Mouse (Mus musculus): ENCODE results near the gene Nav2. TPM values are rescaled to one million over a fixed set of nuclear protein-coding genes. Genes with fewer than 3 reads are reported as not detected.

Nav2 gene
- total RNA-seq, 1 experiment from 2014 or later = 2.0 TPM

DNA sequence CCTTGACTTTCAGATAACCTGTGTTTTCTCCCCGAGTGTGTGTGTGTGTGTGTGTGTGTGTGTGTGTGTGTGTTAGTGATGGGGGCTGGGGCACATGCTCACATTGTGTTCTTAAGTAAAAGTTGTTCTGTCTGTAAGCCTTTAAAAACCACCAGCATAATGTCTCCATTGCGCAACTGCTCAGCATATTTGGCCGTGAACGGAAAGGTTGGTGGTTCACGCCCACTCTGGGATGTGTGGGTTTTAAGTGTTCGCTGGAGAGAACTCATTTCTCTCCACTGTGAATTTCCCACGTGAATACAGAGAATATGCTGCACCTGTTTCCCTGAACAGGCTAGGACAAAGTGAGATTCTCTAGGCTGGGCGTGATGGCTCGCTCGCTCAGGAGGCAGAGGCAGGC, 542.7 kb downstream of the Nav2 start:
- no peak for ATAC-seq (replicated peaks; ENCODE audit: insufficient number of reproducible peaks, low FRiP score, low TSS enrichment, poor library complexity, severe bottlenecking)

DNA sequence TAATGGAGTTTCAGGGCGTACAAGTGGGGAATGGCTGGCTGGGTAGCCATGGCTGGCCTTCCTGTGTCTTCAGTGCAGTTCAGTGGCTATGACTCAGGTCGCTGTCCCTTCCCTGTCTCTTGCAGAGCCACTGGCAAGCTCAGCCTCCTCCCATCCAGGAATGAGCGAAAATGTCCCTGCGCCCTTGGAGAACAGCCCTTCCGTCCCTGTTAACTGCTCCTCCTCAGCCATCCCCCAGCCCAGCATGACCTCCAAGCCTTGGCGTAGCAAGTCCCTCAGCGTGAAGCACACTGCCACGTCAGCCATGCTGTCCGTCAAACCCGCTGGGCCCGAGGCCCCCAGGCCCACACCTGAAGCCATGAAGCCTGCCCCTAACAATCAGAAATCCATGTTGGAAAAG, 543.8 kb downstream of the Nav2 start:
- no peak for ATAC-seq (replicated peaks; ENCODE audit: insufficient number of reproducible peaks, low FRiP score, low TSS enrichment, poor library complexity, severe bottlenecking)

DNA sequence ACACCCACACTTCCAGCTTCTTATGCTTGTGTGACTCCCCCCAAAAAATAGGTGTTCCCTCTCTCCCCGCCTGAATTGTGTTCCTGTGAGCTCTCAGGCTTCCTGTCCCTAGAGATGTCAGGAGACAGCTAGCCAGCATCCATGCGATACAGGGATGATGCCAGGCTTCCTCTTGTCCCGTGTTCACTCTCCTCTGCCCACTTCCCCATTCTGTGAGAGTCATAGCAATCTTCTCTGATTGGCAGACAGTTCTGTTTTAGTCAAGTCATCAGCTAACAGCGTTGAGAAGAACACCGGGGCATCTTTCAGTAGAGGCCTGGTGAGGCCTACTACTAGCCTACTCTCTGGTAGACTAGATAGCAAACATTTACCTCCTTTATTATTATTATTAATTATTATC, 546.1 kb downstream of the Nav2 start:
- peak; percentile 80 for ATAC-seq (replicated peaks; ENCODE audit: insufficient number of reproducible peaks, low FRiP score, low TSS enrichment, poor library complexity, severe bottlenecking)

DNA sequence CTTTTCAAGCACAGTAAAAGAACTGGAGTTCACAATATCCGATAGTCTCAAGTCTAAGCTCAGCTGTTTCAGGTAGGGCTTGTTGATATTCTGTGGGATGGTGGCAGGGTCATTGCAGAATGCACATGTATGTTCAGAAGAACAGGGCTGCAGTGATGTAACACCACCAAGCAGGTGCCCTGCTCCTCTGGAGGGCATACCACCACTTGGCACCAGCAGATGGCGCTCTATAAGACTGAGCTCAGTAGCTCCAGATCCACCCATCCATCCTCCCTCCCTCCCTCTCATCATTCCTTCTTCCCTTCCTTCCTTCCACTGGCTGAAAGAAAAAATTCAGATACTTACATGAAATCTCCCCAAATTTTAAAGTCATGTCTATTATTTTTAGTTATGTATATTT, 547.6 kb downstream of the Nav2 start:
- ATAC-seq (replicated peaks; ENCODE audit: insufficient number of reproducible peaks, low FRiP score, low TSS enrichment, poor library complexity, severe bottlenecking) = peak; percentile 60

GRCm38 (mm10) chr7:49457398-49457797, 548.9 kb downstream of the Nav2 start:
- ATAC-seq (replicated peaks; ENCODE audit: insufficient number of reproducible peaks, low FRiP score, low TSS enrichment, poor library complexity, severe bottlenecking) = no peak

DNA sequence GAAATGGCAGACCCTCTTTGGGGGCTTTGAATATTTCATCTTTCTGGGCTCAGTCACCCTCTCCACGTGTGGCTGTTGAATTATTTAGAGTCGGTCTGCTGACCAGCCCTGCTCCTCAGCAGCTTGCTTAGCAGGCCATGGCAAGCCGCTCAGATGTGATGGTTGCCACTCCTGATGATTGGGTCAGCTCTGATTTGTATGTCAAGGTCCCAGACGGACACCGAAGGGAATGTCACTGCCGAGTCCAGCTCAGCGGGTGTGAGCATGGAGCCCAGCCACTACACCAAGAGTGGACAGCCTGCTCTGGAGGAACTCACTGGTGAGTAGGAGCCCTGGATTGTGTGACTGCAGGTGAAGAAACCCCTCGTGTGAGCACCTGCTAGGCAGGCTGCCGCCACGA, 549.4 kb downstream of the Nav2 start:
- ATAC-seq (replicated peaks; ENCODE audit: insufficient number of reproducible peaks, low FRiP score, low TSS enrichment, poor library complexity, severe bottlenecking) = no peak

- peak; percentile 79 for ATAC-seq (replicated peaks; ENCODE audit: insufficient number of reproducible peaks, low FRiP score, low TSS enrichment, poor library complexity, severe bottlenecking)
Observed at GRCm38 (mm10) chr7:49462328-49462811, 553.9 kb downstream of the Nav2 start.

- peak; percentile 86 for ATAC-seq (replicated peaks; ENCODE audit: insufficient number of reproducible peaks, low FRiP score, low TSS enrichment, poor library complexity, severe bottlenecking)
Observed at GRCm38 (mm10) chr7:49467861-49468260, 559.3 kb downstream of the Nav2 start.

DNA sequence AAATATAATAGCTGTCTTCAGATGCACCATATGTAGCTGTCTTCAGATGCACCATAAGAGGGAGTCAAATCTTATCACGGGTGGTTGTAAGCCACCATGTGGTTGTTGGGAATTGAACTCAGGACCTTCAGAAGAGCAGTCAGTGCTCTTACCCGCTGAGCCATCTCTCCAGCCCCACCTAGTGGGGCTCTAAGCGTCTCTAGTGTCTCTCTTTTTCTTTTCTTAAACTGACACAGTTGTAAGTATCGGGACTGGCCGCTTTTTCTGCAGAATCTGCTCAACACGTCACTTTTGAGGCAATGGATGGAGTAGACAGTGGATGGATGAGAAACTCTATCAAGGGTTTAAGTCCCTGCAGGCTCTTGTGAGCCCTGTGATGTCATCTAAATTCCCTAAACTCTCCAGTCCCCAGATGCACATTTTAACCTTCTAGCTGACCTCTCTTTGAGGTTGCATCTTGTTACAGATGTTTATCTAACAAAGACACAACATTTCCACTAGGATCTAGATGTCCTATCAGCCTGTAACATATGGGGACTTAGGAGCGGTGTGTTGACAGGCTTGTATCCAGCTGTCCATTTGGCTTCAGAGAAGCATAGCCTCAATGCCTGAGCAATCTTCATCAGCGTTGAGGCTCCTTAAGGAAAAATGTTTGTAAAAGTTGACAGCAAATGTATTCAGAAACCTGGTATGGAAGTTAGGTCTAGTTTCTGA, 560.1 kb downstream of the Nav2 start:
- no peak for ATAC-seq (replicated peaks; ENCODE audit: insufficient number of reproducible peaks, low FRiP score, low TSS enrichment, poor library complexity, severe bottlenecking)

DNA sequence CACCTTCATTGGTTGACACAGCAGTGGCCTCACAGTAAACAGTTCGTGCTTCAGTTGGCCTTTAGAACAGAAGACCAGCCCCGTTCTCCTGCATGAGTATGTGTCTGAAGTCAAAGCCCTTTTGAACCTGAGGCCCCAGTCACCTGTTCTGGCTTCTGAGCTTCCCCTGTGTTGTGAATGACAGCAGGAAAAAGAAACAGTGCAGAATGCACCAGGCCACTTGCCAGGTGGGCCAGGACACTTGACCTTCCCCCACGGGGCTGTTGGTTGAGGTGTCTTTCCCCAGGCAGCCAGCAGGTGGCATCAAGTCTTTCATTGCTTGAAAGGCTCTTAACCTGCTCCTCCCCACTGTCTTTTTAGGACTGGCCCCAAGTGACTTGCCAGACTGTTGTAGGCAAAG, 562.8 kb downstream of the Nav2 start:
- ATAC-seq (replicated peaks; ENCODE audit: insufficient number of reproducible peaks, low FRiP score, low TSS enrichment, poor library complexity, severe bottlenecking) = 0 out of 2 replicates have a peak, but pooled peaks have one; percentile 45

GRCm38 (mm10) chr7:49475282-49475681, 566.8 kb downstream of the Nav2 start:
- no peak for ATAC-seq (replicated peaks; ENCODE audit: insufficient number of reproducible peaks, low FRiP score, low TSS enrichment, poor library complexity, severe bottlenecking)

DNA sequence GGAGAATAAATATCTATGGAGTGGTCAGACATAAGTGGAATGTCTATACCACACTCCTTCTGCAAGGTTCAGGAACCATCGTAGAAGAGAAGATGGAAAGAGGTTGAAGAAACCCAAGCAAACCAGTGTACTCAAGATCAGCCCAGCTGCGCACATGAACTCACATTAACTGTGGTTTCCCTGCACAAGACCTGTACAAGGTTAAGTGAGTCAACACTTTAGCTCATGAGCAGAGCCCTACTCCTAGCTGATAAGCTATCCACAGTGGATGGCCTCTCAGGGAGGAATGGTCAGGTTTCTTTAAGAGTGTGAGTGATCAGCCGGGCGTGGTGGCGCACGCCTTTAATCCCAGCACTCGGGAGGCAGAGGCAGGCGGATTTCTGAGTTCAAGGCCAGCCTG, 567.6 kb downstream of the Nav2 start:
- no peak for ATAC-seq (replicated peaks; ENCODE audit: insufficient number of reproducible peaks, low FRiP score, low TSS enrichment, poor library complexity, severe bottlenecking)

DNA sequence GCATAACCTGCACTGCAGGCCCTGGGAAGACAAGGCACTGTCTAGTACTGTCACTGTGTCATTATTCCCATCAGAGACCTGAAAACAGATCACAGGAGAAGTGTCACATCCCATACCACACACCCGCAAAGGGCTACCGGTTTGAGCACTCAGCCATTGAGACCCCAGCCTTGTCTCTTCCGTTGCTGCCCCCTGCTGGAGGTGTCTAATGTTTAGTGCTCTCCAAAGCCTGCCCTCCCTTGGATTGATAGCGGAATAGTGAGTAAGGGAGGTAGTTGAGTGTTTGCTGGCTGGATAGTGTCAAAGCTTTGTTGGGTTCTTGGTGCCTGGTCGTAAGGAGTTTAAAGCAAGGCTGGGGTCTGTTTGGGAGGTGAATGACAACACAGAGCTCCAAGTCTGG, 568.1 kb downstream of the Nav2 start:
- no peak for ATAC-seq (replicated peaks; ENCODE audit: insufficient number of reproducible peaks, low FRiP score, low TSS enrichment, poor library complexity, severe bottlenecking)

- no peak for ATAC-seq (replicated peaks; ENCODE audit: insufficient number of reproducible peaks, low FRiP score, low TSS enrichment, poor library complexity, severe bottlenecking)
Observed at GRCm38 (mm10) chr7:49477076-49477975, 568.8 kb downstream of the Nav2 start.

DNA sequence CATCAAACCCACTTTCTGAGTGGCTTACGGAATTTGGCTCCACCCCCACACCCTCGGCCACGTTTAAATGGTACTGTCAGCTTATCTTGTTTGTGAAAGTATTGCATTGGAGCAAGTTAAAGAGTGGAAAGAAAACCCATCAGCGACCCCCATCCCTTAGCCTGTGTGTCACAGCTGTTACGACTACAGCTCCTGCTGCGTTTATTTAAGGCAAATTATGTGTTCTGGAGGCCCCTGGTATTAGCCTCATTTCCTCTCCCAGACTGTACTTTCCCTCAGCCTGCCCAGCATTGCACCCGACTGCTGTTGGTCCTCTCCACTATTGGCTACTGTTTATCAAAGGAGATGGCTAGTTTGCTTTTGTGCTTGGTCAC, 569.4 kb downstream of the Nav2 start:
- ATAC-seq (replicated peaks; ENCODE audit: insufficient number of reproducible peaks, low FRiP score, low TSS enrichment, poor library complexity, severe bottlenecking) = no peak

DNA sequence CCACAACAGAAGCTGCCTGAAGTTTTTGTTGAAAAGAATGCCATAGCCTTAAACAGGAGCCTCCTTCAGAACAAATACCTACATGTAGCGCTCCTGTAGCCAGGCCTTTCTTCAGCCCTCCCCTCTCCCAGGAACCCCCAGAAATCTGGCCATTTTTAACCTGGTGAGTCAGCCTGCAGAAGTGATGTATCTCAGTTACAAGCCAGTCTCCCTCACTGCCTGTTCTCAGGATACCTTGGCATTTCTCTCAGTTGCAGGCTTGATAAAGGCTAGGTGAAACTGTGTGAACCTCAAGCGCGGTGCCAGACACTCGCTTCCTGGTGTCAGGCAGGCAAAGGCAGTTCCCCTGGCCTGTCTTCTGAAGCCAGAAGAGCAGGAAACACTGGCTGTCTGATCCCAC, 570.4 kb downstream of the Nav2 start:
- no peak for ATAC-seq (replicated peaks; ENCODE audit: insufficient number of reproducible peaks, low FRiP score, low TSS enrichment, poor library complexity, severe bottlenecking)

- no peak for ATAC-seq (replicated peaks; ENCODE audit: insufficient number of reproducible peaks, low FRiP score, low TSS enrichment, poor library complexity, severe bottlenecking)
Observed at GRCm38 (mm10) chr7:49480962-49481361, 572.4 kb downstream of the Nav2 start.

DNA sequence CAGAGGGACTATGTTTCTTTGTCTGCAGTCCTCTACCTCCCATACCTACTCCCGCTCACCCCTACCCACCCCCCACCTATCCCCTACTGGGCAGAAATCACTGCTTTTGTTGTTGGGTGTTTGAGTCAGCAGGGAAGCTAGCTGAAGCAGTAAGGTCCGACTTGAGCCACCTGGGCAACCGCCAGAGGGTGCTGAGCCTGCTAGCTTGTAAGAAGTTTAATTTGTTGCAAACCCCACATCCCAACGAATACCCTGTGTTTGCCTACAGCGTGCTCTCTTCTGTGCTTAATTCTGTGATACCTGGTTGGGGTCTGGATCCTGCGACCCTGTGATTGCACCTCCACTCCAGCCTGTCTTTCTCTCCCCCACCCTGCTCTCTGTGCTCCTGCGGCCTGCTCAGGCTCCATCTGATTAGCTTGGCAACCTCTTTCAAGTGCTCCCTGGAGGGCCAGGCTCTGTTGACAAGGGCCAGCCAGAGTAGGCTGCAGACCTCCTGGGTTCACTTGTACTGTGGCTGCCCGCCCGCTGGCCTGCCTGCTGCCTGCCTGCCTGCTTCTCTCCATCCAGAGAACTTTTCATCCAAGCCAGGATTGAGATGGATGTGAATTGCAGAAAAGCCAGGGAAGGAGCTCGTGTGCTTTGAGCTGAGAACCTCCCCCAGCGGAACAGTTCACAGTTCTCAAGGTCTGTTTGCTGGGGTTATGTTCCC, 575.7 kb downstream of the Nav2 start:
- no peak for ATAC-seq (replicated peaks; ENCODE audit: insufficient number of reproducible peaks, low FRiP score, low TSS enrichment, poor library complexity, severe bottlenecking)

DNA sequence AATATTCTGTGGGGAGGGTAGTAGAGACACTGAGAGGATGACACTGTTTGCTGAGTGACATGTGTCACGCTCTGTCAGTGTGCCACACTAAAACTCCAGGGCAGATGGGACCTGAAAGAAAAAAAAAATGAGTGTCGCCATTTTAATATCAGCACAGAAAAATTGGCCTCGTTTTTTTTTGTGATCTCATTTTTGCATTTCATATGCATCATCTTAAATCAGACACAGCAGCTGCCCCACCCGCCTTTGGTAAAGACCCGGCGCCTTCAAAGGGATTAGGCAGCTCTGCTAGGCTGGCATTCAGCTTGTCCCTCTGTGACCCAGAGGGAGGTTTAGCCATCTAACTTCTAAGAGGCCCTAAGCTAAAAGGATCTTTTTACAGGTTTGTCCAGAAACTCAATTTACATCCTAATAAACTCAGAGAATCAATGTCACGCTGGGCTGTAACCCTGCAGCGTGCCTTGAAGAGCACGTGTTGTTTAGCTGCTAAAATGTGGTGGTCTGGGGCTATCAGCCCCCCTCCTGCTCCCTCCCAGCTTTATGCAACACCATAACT, 576.9 kb downstream of the Nav2 start:
- ATAC-seq (replicated peaks; ENCODE audit: insufficient number of reproducible peaks, low FRiP score, low TSS enrichment, poor library complexity, severe bottlenecking) = no peak

All from monocyte, adult 5-6 weeks (primary cell).